Mouse (Mus musculus) v-Abl transformed pro-B cells (cell line): ENCODE measurements around the gene Armc10.

Experiments used
- in situ Hi-C, 2 experiments: fragments of 400-800 bp; cut with MboI; formaldehyde crosslinking; loops; one replicate each; pipeline ENCODE4 v1.15.1; 2025; ENCODE audit not compliant: unreplicated experiment in 2 of 2

Gene Armc10

DNA sequence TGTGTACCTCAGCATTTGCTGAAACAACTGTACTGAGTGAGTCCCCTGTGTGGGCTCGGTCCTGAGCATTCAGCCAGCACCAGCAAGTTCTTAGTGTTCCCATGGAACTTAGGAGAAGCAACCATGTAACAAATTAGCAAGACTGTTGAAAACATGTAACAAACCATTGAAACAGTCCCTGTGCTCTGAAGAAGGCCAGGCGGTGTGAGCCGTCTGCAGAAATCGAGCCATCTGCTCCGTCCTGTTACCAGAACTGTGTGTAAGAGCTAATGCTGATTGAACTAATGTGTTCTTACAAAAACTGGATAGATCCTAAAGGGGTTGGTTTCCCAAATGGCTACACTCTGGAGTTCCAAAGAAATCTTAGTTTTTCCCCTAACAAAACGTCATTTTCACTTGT is 15.2 kb downstream of the Armc10 start:
- in situ Hi-C loops = loop anchor here (5.0 to 25.0 kb wide), 3 partner anchors 36 to 1576 kb away; no protein-coding TSS in a partner anchor

DNA sequence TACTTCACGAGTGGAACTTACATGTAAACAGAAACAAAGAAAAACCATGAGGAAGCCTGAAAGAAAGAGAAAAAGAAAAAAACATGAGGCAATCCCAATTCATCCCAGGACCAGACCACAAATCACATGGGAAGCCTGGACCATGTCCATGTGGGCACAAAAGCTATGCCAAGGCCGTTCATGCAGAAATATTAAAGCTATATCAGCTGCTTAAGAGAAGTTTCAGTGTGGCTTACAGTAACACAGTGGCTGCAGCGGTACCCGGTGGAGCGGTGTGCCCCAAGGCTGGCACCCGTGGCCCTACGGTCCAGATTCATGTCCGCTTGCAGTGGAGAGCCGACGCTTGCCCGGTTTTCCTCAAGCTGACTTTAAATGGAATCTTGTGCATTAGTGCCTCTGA is 17.5 kb downstream of the Armc10 start:
- in situ Hi-C loops = loop anchor here (5.0 to 25.0 kb wide), 3 partner anchors 34 to 1574 kb away; no protein-coding TSS in a partner anchor

- in situ Hi-C loops = loop anchor here (25.0 kb wide), 2 partner anchors 870 to 1570 kb away; no protein-coding TSS in a partner anchor
Observed at GRCm38 (mm10) chr5:21667191-21668137, 21.9 kb downstream of the Armc10 start.

DNA sequence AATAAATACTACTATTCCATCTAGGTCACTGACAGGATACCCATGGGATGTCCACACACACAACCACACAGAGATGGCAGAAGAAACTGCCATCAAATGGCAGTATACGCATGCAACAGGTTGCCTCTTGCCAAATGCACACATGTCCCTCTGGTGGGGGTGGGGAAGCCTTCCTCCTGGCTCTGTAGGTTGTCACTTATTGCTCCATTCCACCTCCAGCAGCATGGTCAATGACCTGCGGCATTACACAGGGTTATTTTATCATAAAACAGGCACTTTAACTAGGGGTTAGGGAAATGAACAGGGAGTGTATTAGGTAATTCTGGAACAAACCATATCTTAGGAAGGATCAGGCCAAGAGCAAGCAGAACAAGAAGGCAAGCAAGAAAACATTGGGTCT is 23.7 kb downstream of the Armc10 start:
- in situ Hi-C loops = loop anchor here (25.0 kb wide), 2 partner anchors 868 to 1568 kb away; no protein-coding TSS in a partner anchor

DNA sequence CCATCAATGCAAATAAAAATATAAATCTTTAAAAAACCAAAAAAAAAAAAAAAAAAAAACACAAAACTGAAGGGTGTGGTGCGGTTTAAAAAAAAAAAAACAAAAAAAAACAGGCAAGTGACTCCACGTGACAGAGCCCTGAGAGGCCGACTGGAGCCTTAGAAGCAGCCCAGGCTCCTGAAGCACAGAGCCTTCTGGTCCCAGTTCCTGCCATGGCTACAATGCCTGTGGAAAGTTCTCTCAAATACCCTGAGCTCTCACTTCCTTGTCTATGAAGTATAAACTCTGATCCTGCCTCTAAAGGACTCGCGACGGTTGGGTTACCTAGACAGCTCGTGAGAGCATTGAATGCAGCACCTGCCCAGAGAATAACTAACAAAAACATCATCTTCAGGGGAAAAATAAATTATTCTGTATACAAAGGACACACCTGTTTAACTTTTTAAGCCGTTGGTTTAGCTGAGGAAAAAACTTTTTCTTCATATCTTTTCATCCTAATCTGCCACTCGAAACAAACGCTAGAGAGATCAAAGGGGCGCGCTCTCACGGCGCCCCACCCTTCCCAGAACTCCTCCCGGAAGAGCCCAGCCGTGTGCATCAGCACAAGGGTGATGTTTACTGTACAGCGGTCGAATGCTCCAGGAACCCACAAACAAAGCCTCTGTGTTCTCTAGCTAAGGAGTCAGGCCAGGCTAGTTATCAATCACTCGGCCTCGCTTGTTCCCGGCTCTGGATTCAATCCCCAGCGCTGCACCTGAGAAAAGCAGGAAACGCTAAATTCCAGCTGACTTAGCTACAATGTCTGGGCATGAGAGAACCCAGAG is 27.4 kb downstream of the Armc10 start:
- in situ Hi-C loops = loop anchor here (25.0 kb wide), 2 partner anchors 864 to 1564 kb away; no protein-coding TSS in a partner anchor

DNA sequence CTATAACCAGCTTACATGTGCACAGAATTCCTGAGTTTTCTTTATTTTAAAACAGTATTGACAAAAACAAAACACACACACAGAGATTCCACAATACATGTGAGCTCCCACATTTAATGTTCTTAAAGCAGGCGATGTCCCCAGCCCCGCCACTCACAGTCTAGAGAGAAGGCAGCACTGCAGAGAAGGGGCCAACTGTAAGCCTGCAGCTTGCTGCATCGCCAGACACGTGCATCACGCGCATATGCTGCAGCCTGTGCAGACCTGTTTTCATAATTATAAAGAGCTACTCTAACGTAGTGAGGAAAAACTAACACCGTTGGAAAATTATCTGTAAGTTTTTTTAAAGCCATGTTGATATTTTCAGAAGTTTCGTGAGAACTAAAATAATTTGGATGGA is 28.1 kb downstream of the Armc10 start:
- in situ Hi-C loops = loop anchor here (25.0 kb wide), 2 partner anchors 864 to 1564 kb away; no protein-coding TSS in a partner anchor

DNA sequence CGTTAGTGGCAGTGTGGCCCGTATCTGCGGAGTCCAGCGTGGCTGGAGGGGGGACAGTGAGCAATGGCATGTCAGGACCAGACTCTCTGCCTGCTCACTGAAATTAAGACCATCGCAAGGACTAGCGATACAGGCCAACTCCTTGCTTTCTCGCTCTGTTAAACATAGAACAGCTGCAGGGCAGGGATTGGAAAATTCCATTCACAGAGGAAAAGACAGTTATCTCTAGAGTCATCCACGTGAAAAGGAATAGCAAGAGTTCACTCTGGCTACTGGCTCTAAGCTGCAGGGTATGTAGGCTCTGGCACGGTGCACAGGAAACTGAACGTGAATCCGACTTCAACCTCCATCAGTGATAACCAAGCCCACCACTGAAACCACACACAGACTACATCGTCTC is 29.4 kb downstream of the Armc10 start:
- in situ Hi-C loops = no loop called here

DNA sequence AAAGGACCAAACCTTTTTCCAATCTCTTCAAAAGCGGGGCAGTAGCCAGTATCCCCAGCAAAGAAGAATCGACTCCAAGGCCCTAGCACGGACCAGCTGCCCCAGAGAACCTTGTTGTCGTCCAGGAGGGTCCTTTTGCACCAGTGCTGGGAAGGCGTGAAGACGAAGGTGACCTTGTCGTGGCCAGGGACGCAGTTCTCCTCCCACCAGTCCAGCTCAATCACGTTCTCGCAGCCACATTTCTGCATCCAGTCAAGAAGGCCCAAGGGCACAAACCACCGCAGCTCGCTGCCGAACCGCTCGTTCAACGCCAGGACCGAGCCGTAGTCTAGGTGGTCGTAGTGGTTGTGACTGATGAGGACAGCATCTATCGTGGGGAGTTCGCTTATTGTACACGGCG is 29.9 kb downstream of the Armc10 start:
- in situ Hi-C loops = no loop called here

DNA sequence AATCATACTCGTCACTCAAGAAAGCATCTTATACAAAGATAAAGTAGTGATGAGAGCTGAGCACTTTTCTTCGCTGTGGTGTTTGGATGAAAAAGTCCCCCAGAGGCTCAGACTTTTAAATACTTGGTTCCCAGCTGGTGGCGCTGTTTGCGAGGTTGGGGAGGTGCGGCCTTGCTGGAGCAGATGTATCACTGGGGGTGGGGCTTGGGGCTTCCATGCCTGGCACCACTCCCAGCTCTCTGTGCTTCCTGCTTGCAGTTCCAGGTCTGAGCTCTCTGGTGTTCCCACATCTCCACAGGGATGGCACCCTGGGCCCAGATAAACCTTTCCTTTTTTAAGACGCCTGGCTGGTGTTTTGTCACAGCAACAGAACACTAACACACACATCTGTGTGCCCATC is 32.3 kb downstream of the Armc10 start:
- in situ Hi-C loops = no loop called here

- in situ Hi-C loops = no loop called here
Observed at GRCm38 (mm10) chr5:21678363-21678762, 32.8 kb downstream of the Armc10 start.

DNA sequence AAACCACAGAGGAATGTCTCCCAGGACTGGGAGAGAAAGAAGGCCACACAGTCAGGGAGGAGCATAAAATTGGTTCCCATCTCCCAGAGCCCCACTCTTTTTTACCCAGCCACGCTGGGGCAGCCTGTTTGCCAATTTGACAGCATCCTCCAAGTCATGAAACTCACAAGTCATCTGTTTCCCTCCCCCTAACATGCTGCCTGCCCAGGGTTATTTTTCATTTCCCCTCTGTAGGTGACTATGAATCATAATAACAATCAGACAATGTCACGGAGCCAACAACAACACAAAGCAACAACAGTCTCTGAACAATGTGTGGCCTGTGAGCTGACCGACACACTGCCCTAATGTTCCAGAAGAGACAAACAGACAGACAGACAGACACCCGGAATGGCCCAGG is 34.4 kb downstream of the Armc10 start:
- in situ Hi-C loops = no loop called here

GRCm38 (mm10) chr5:21680940-21681339 is 35.3 kb downstream of the Armc10 start:
- in situ Hi-C loops = no loop called here

DNA sequence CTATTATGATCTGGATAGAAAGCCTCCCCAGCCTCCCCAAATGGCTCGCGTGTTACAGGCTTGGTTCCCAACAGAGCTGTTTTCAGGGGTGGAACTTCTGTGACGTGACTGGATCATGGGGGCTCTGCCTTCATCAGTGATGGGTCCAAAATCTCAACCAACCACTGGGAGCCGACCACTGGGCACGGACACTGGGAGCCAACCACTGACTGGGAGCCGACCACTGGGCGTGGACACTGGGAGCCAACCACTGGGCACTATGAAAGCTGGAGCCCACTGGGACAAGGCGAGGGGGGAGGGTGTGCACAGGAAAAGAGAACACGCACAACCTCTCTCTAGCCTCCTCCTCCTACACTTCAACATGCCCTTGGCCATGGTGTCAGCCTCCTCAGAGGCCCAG is 38.2 kb downstream of the Armc10 start:
- in situ Hi-C loops = no loop called here

- in situ Hi-C loops = no loop called here
Observed at GRCm38 (mm10) chr5:21685001-21685400, 39.4 kb downstream of the Armc10 start.

GRCm38 (mm10) chr5:21687042-21687441 is 41.4 kb downstream of the Armc10 start:
- in situ Hi-C loops = no loop called here

DNA sequence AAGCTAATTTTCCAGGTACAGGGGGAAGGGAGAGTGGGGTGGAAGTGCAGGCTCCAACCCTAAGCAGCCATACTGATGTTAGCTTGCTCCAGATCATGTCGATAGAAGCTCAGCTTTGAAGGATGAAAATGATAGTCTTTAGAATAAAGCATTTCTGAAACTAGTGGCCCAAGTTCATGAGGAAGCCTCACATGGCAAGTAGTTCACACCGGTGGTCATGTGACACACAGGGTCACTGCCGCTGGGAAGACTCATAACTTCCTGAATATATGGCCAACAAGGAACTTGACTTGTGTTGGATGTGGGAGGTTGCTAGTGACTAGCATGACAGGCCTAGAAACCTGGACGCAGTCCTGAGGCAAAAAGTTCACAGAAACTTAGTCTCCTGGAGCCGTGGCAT is 46.6 kb downstream of the Armc10 start:
- in situ Hi-C loops = no loop called here

GRCm38 (mm10) chr5:21693372-21693870 is 47.8 kb downstream of the Armc10 start:
- in situ Hi-C loops = no loop called here

DNA sequence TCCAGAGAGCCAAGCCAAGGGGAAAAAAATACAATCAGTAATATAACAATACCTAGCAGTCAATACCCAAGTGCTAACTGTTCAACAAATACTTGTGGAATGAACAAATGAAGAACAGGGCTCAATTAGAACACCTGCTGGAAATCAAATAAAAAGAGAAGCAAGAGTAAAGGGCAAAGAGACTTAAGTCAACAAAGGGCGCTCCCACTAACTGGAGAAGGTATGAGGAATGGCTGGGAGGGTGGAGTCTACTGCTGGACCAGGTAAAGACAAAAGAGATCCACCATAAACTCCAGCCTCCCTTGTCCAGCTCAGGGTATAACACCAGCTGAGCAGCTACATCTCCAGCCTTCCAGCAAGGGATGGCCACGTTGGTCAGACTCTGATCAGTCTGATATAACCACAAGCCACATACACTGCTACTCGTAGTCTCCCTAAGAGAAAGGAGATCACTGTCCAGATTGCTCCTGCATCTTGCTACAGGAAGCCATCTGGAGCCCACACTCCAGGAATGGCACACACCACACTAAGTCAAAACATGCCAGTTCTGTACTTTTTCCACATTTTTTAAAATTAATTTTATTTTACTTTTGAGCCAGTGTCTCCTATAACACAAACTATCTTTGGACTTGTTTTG is 49.4 kb downstream of the Armc10 start:
- in situ Hi-C loops = loop anchor here in 1 of 2 experiments (5.0 kb wide), 1 partner anchor 33 kb away; no protein-coding TSS in a partner anchor

DNA sequence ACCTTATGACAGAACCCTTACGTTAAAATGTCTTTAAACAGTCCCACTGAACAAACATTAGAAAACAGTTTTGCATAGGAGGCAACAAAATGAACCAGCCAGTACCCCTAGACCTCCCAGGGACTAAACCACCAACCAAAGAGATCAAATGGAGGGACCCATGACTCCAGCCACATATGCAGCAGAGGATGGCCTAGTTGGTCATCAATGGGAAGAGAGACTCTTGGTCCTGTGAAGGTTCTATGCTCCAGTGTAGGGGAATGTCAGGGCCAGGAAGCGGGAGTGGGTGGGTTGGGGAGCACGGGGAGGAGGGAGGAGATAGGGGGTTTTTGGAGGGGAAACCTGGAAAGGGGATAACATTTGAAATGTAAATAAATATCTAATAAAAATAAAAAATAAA is 53.9 kb downstream of the Armc10 start:
- in situ Hi-C loops = loop anchor here in 1 of 2 experiments (5.0 kb wide), 1 partner anchor 37 kb away; no protein-coding TSS in a partner anchor

DNA sequence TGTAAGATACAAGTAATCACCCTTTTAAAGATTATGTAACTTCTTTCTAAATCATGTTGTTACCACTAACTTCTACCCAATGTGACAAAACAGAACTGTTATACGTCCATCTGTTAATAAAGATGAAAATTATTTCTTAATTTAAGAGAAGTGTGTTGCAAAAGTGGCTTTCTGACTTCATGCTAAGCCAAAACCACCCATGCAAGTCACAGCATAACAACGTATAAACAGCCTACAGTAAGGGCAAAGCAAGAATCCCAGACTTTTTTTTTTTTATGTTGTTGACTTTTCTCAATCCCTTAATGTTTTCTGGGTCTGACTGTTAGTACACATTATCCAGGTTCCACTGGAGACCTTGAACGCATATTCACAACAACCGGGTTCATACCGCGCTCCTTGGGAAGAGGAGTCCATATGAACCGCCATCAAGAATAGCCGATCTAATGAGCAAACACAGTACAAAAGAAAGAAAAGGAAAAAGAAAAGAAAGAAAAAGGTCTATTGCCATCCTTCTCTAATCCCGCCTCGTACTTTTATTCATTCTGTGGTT is 54.7 kb downstream of the Armc10 start:
- in situ Hi-C loops = no loop called here
